Mouse (Mus musculus): ENCODE results near the gene Pramef6. TPM values are rescaled to one million over a fixed set of nuclear protein-coding genes. Genes with fewer than 3 reads are reported as not detected.
"Not testable (repeated sequence)": the region's sequence is repeated elsewhere in the genome, so short reads cannot be mapped to it uniquely, and the experiment has no call there.

Gene Pramef6
- not detected in 2 replicates for polyA plus RNA-seq (2012; rRNA removed)

DNA sequence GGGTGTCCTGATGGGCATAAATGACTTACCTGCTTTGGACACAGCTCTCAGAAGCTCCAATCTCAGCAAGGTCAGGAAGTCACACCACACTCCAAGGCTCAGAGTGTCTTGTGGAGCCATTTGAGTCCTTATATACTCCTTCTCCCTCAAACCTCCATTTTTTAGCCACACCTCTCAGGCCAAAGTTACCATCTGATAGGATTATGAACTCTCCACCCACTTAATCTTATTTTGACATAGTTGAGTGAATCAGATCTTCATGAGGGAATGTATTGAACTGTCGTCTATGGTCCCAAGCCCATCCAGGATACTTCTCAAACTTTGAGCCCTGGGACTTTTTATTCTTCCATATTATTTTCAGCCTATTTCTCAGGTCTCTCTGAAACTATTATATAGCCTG is at the start of gene Pramef6:
Gene Pramef6 (minus strand): TSS at position 101 of the 400 bp plus-strand sequence.
- H3K27me3 ChIP-seq (ENCODE audit: control insufficient read depth, insufficient read depth, low read length); H3K27ac ChIP-seq (ENCODE audit: control insufficient read depth, insufficient read depth, low read depth, low read length); H3K4me3 ChIP-seq (ENCODE audit: control insufficient read depth, low read depth, low read length); H3K36me3 ChIP-seq (ENCODE audit: control insufficient read depth, insufficient read depth, low read length); H3K4me1 ChIP-seq (ENCODE audit: control insufficient read depth, insufficient read depth, low read length): not testable (repeated sequence)

DNA sequence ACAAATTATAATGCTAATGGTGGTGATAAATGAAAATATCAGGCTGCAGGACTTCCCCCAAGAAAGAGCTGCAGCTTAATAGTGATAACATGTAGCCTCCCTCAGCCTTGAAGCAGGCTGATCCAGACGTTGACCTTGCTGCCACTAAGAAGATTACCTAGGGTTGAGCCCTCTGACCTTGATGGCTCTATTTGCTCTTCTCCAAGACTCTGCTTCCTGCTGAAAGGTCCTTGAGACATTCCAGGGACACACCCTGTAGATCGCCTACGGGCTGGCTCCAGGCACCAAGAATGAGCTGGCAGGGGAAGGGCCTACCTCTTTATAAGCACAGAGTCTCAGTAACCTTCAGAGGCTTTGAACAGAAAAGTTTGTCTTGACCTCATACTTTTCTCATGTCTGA is 5.8 kb downstream of the Pramef6 start:
- H3K4me3 ChIP-seq (ENCODE audit: control insufficient read depth, low read depth, low read length); H3K36me3 ChIP-seq (ENCODE audit: control insufficient read depth, insufficient read depth, low read length); H3K27me3 ChIP-seq (ENCODE audit: control insufficient read depth, insufficient read depth, low read length); H3K27ac ChIP-seq (ENCODE audit: control insufficient read depth, insufficient read depth, low read depth, low read length); H3K4me1 ChIP-seq (ENCODE audit: control insufficient read depth, insufficient read depth, low read length): not testable (repeated sequence)

DNA sequence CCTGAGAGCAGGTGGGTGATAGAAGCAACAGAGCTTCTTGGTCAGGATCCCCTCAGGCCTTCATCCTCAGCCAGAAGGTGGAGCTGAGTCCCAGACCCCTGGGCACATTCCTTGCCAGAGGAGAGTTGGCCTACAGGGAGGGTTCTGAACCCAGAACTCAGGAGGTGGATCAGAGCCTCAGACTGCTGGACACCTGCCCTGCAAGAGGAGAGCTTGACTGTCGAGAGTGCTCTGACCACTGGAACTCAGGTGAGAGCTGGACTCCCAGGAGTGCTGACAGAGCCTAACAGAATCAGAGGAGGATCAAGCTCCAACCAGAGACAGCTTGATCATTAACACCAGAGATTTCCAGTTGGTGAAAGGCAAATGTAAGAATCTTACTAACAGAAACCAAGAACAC is 17.8 kb downstream of the Pramef6 start:
- H3K27ac ChIP-seq (ENCODE audit: control insufficient read depth, insufficient read depth, low read depth, low read length); H3K4me1 ChIP-seq (ENCODE audit: control insufficient read depth, insufficient read depth, low read length); H3K27me3 ChIP-seq (ENCODE audit: control insufficient read depth, insufficient read depth, low read length); H3K36me3 ChIP-seq (ENCODE audit: control insufficient read depth, insufficient read depth, low read length); H3K4me3 ChIP-seq (ENCODE audit: control insufficient read depth, low read depth, low read length): not testable (repeated sequence)

DNA sequence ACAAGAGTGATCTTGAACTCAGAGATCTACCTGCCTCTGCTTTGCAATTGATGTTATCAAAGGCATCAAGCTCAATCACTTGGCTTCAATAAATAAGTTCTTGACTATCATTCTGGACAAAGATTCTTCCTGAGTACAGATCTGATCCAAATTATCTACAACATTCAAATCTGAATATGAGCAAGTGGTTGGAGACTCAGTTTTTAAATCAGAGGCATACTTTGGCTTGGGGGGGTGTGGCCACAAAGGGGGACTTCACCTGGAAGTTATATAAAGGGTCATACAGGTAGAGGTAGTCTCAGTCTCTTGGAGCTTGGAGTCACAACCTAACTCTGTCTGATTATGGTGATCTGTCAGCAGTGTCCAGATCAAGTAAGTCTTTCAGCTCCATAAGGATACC is 54.0 kb downstream of the Pramef6 start, which contains the start of gene Gm13103:
Gene Gm13103 (plus strand): TSS at position 301 of the 400 bp plus-strand sequence.
- not testable (repeated sequence) for H3K36me3 ChIP-seq (ENCODE audit: control insufficient read depth, insufficient read depth, low read length); H3K27me3 ChIP-seq (ENCODE audit: control insufficient read depth, insufficient read depth, low read length); H3K27ac ChIP-seq (ENCODE audit: control insufficient read depth, insufficient read depth, low read depth, low read length); H3K4me1 ChIP-seq (ENCODE audit: control insufficient read depth, insufficient read depth, low read length); H3K4me3 ChIP-seq (ENCODE audit: control insufficient read depth, low read depth, low read length)

Other genes with a start within 250 kb of the Pramef6 start
- not detected in 2 replicates for gene Gm13088, start 243.1 kb downstream of the Pramef6 start, polyA plus RNA-seq (2012; rRNA removed)
- gene Gm13089, start 197.7 kb downstream of the Pramef6 start, polyA plus RNA-seq (2012; rRNA removed): not detected in 2 replicates
- not detected in 2 replicates for gene Gm13078, start 180.9 kb downstream of the Pramef6 start, polyA plus RNA-seq (2012; rRNA removed)
- not detected in 2 replicates for gene Gm13023, start 111.0 kb downstream of the Pramef6 start, polyA plus RNA-seq (2012; rRNA removed)
- gene Gm13084, start 84.3 kb downstream of the Pramef6 start, polyA plus RNA-seq (2012; rRNA removed): not detected in 2 replicates
- not detected in 2 replicates for gene Gm13103, start 53.9 kb downstream of the Pramef6 start, polyA plus RNA-seq (2012; rRNA removed)
- gene Pramef25, start 50.6 kb upstream of the Pramef6 start, polyA plus RNA-seq (2012; rRNA removed): not detected in 2 replicates
- 0.06 TPM in 2 replicates for gene Gm13101, start 66.6 kb upstream of the Pramef6 start, polyA plus RNA-seq (2012; rRNA removed)
- not detected in 2 replicates for gene Pramef17, start 94.0 kb upstream of the Pramef6 start, polyA plus RNA-seq (2012; rRNA removed)
- gene Pramel4, start 158.7 kb upstream of the Pramef6 start, polyA plus RNA-seq (2012; rRNA removed): not detected in 2 replicates
- not detected in 2 replicates for gene Gm13102, start 206.1 kb upstream of the Pramef6 start, polyA plus RNA-seq (2012; rRNA removed)

Measured in testis, adult 2 months (tissue).